In the genomic region with DNA sequence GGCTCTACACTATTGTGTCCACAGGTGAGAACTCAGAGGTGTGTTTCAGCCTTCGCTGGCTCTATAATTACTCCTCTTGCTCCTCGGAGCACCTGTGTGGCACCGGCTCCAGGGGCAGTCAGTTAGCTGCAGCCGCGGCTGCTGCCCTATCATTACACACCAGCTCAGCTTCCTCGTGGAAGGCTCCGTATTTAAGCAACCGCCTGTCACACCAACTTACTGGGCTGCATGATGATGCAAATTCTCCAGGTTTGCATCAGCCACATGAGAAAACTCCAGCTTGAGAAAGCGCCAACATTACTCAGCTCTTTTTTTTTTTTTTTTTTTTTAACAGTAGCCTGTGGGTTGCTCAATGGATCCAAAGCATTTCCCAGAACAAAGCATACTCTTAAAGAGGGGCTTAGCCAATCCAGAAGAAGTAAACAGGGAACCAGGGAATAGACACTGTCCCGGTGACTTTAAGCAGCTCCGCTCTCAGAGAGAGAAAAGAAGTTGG, we compare ENCODE assay signal across 9 mouse cellular contexts. TPM values are rescaled to one million over a fixed set of nuclear protein-coding genes. Genes with fewer than 3 reads are reported as not detected.
DNase-seq lines count a peak whose midpoint lies in the region; ATAC-seq and TF ChIP-seq lines count a peak whose summit lies in the region.
"Had no signal": no experiment of that assay in that cellular context is flagged by ENCODE, and none has a peak within 500 bp of the region (broad histone marks: within the 10 kb centered on the region; RNA-seq: fewer than 3 reads in every experiment).

A gene (minus strand): TSS at position 194 of the 496 bp plus-strand sequence.

- peak within 1 kb of the TSS; percentile 52 for H3K4me3 ChIP-seq in embryonic facial prominence, embryonic 10.5 days
- peak within 1 kb of the TSS; percentile 53 for H3K4me3 ChIP-seq in small intestine, adult 2 months (ENCODE audit: low read depth, low read length)

- peak; percentile 87 for ATAC-seq in hematopoietic stem cell, adult 5-6 weeks (replicated peaks in 1 of 2; ENCODE audit: insufficient read depth in 1 of 2, low FRiP score in 2 of 2, low TSS enrichment in 1 of 2, low read depth in 1 of 2, poor library complexity in 2 of 2, severe bottlenecking in 2 of 2)
- peak; percentile 93 for ATAC-seq in megakaryocyte progenitor cell, adult 5-6 weeks (replicated peaks; ENCODE audit: poor library complexity)

- H3K9me3 ChIP-seq in embryonic facial prominence, embryonic 10.5 days, result no peaks in the 10 kb centered on the region

- no peaks in the 10 kb centered on the region for H3K27me3 ChIP-seq in embryonic facial prominence, embryonic 10.5 days (replicated peaks; ENCODE audit: low read depth, poor library complexity, severe bottlenecking)
- no peaks in the 10 kb centered on the region for H3K27me3 ChIP-seq in small intestine, adult 2 months (ENCODE audit: control insufficient read depth, insufficient read depth, low read length)
- H3K27me3 ChIP-seq: CH12.LX had no signal

- TF ChIP-seq POLR2A in small intestine, adult 2 months (IDR thresholded peaks at IDR 0.05; ENCODE audit: low read depth, low read length), result no peak

- TF ChIP-seq CTCF in small intestine, adult 2 months (IDR thresholded peaks at IDR 0.05; ENCODE audit: extremely low read depth, insufficient read length, insufficient replicate concordance, low read depth, low read length), result no peak

- intact Hi-C loops in left cerebral cortex, postnatal 25 days (cut with DNase I), result loop anchor here (2.0 to 5.0 kb wide), 2 partner anchors 21 to 464 kb away; no protein-coding TSS in a partner anchor

- DNase-seq in adrenal gland, adult (ENCODE audit: inconsistent age in 2 of 2, low spot score in 1 of 2), result peak; percentile 19 to 74
- no peak for DNase-seq in adrenal gland, adult 18-20 months (ENCODE audit: low spot score in 2 of 2)
- peak; percentile 49 for DNase-seq in ES-CJ7 (ENCODE audit: low read depth, low spot score)
- DNase-seq in embryonic facial prominence, embryonic 10.5 days (ENCODE audit: low spot score), result peak; percentile 63
- peak in 1 of 2 experiments; percentile 57 for DNase-seq in left cerebral cortex, postnatal 25 days (ENCODE audit: low spot score in 2 of 2)

- peak within 1 kb of the TSS; percentile 67 for H3K27ac ChIP-seq in embryonic facial prominence, embryonic 10.5 days (replicated peaks)
- peak within 1 kb of the TSS; percentile 14; the same call in 1 of the 2 replicates for H3K27ac ChIP-seq in small intestine, adult 2 months (ENCODE audit: insufficient read depth, low read depth, low read length)

- no peaks in the 10 kb centered on the region for H3K36me3 ChIP-seq in embryonic facial prominence, embryonic 10.5 days (replicated peaks)
- no peaks in the 10 kb centered on the region for H3K36me3 ChIP-seq in small intestine, adult 2 months (ENCODE audit: control insufficient read depth, insufficient read depth, low read length)

- WGBS in embryonic facial prominence, embryonic 10.5 days, result 2% methylated on average over 11 of the region's 11 CpGs
- under 1% methylated on average over 11 of the region's 11 CpGs for WGBS in small intestine, adult 2 months

- H3K4me1 ChIP-seq in embryonic facial prominence, embryonic 10.5 days, result peaks cover 33% of the 10 kb centered on the region
- H3K4me1 ChIP-seq in small intestine, adult 2 months (ENCODE audit: control insufficient read depth, insufficient read depth, insufficient read length, low read length), result peaks cover 2% of the 10 kb centered on the region

RNA-seq across cellular contexts. Expression of the gene that starts here (rescaled TPM):
- total RNA-seq in adrenal gland, adult 18-20 months (2021), result 1 to 10 TPM; 1.0 to 2.5 TPM
- polyA plus RNA-seq in embryonic facial prominence, embryonic 10.5 days (2016; fragmentation: Nextera tagmentation; extraction: Ambion mirVana), result 1.3 and 1.5 TPM in 2 replicates
- total RNA-seq in hematopoietic stem cell, adult 5-6 weeks (2017), result 3.6 and 5.7 TPM in 2 replicates
- 10 to 100 TPM; 22.9 to 26.3 TPM for total RNA-seq in left cerebral cortex, postnatal 25 days (2021)
- total RNA-seq in megakaryocyte progenitor cell, adult 5-6 weeks (2015), result 1.4 and 2.0 TPM in 2 replicates
- 1.7 and 4.7 TPM in 2 replicates for total RNA-seq in megakaryocyte progenitor cell, adult 5-6 weeks (2017)
- 0.27 and 0.55 TPM in 2 replicates for polyA plus RNA-seq in small intestine, adult 2 months (2012; rRNA removed)

Comparison
In these comparisons a context has a peak if more than half of its experiments do, and no peak if none do; other contexts are left out.
1. DNase-seq: peak in adrenal gland, adult (2 of 2), ES-CJ7 (single experiment) and embryonic facial prominence, embryonic 10.5 days (single experiment); none in adrenal gland, adult 18-20 months (0 of 2).